In genomic region chr9:96830856-96831359, GRCm38 (mm10) we compare ENCODE assay signal across 21 mouse cellular contexts.
A peak's percentile ranks its signal among the peaks of the same experiment; 100 is the strongest.
DNase-seq lines count a peak whose midpoint lies in the region; ATAC-seq lines count a peak whose summit lies in the region.
"Had no signal": no experiment of that assay in that cellular context is flagged by ENCODE, and none has a peak within 500 bp of the region (broad histone marks: within the 10 kb centered on the region; RNA-seq: fewer than 3 reads in every experiment).

No protein-coding gene starts in this region.

- DNase-seq in cerebellum, adult 9-11 months = peak; percentile 29
- DNase-seq in hindbrain, embryonic 14.5 days (ENCODE audit: low spot score) = peak; percentile 33
- DNase-seq in hindbrain, embryonic 11.5 days (ENCODE audit: low spot score) = no peak
- peak; percentile 52 for DNase-seq in brain, adult 2 months (ENCODE audit: low read depth, low spot score)
- no peak for DNase-seq in adrenal gland, postnatal 14 days
- DNase-seq: adrenal gland, postnatal 36 days; heart, postnatal 14 days; kidney, adult 8-10 months; kidney, postnatal 14 days; left cerebral cortex, postnatal 4 days; liver; right cerebral cortex, postnatal 25 days; thymus, adult 18-20 months; thymus, postnatal 4 days had no signal

- 34% methylated on average over 17 of the region's 17 CpGs for WGBS in hindbrain, embryonic 14.5 days
- 79% methylated on average over 17 of the region's 17 CpGs for WGBS in hindbrain, embryonic 11.5 days
- 29% methylated on average over 17 of the region's 17 CpGs for WGBS in midbrain, embryonic 15.5 days

- H3K4me2 ChIP-seq in hindbrain, embryonic 14.5 days (replicated peaks) = peak overlapping the region; percentile 25; the same call in 1 of the 2 replicates
- no peak overlapping the region for H3K4me2 ChIP-seq in hindbrain, embryonic 11.5 days (replicated peaks; ENCODE audit: low read depth, low read length)
- H3K4me2 ChIP-seq in midbrain, embryonic 15.5 days = peak overlapping the region; percentile 15; the same call in 1 of the 2 replicates
- H3K4me2 ChIP-seq: heart, embryonic 12.5 days; neural tube, embryonic 12.5 days; stomach, embryonic 15.5 days had no signal

- peaks cover 15% of the 10 kb centered on the region for H3K4me1 ChIP-seq in hindbrain, embryonic 14.5 days (replicated peaks; ENCODE audit: control insufficient read depth, insufficient read depth, low read length)
- no peaks in the 10 kb centered on the region for H3K4me1 ChIP-seq in hindbrain, embryonic 11.5 days (replicated peaks; ENCODE audit: control insufficient read depth, insufficient read depth, low read length)
- peaks cover 27% of the 10 kb centered on the region for H3K4me1 ChIP-seq in midbrain, embryonic 15.5 days
- H3K4me1 ChIP-seq: stomach, embryonic 15.5 days had no signal

- H3K9ac ChIP-seq in hindbrain, embryonic 14.5 days = no peak overlapping the region
- H3K9ac ChIP-seq in hindbrain, embryonic 11.5 days (ENCODE audit: low read depth, low read length) = no peak overlapping the region
- no peak overlapping the region for H3K9ac ChIP-seq in midbrain, embryonic 15.5 days
- H3K9ac ChIP-seq: heart, embryonic 12.5 days; neural tube, embryonic 12.5 days; stomach, embryonic 15.5 days had no signal

- H3K9me3 ChIP-seq in hindbrain, embryonic 14.5 days (ENCODE audit: control insufficient read depth, low read length) = no peaks in the 10 kb centered on the region
- H3K9me3 ChIP-seq in hindbrain, embryonic 11.5 days (ENCODE audit: control insufficient read depth, low read length) = no peaks in the 10 kb centered on the region
- no peaks in the 10 kb centered on the region for H3K9me3 ChIP-seq in midbrain, embryonic 15.5 days
- H3K9me3 ChIP-seq: heart, embryonic 12.5 days; neural tube, embryonic 12.5 days; stomach, embryonic 15.5 days had no signal

- H3K27ac ChIP-seq in hindbrain, embryonic 14.5 days = peak overlapping the region; percentile 16; the same call in 1 of the 2 replicates
- no peak overlapping the region for H3K27ac ChIP-seq in hindbrain, embryonic 11.5 days (ENCODE audit: low read depth, low read length)
- H3K27ac ChIP-seq in midbrain, embryonic 15.5 days = peak overlapping the region; percentile 66
- H3K27ac ChIP-seq: neural tube, embryonic 12.5 days; stomach, embryonic 15.5 days had no signal

- peaks cover 7% of the 10 kb centered on the region; the same call in 1 of the 2 replicates for H3K36me3 ChIP-seq in hindbrain, embryonic 14.5 days (replicated peaks; ENCODE audit: control insufficient read depth, insufficient read depth)
- H3K36me3 ChIP-seq in hindbrain, embryonic 11.5 days (ENCODE audit: control insufficient read depth, insufficient read depth, low read length) = no peaks in the 10 kb centered on the region
- H3K36me3 ChIP-seq in midbrain, embryonic 15.5 days (replicated peaks) = no peaks in the 10 kb centered on the region
- H3K36me3 ChIP-seq: stomach, embryonic 15.5 days had no signal

- ATAC-seq in cerebellum, adult (ENCODE audit: insufficient number of reproducible peaks, low FRiP score, low TSS enrichment) = no peak
- ATAC-seq in hindbrain, embryonic 14.5 days (ENCODE audit: low FRiP score) = no peak
- no peak for ATAC-seq in hindbrain, embryonic 11.5 days (ENCODE audit: low FRiP score)
- peak; percentile 38; the same call in 1 of the 2 replicates for ATAC-seq in midbrain, embryonic 15.5 days (replicated peaks)
- ATAC-seq: lung, postnatal 0 days had no signal

- H3K4me3 ChIP-seq in hindbrain, embryonic 14.5 days (replicated peaks; ENCODE audit: low read length) = no peak overlapping the region
- no peak overlapping the region for H3K4me3 ChIP-seq in hindbrain, embryonic 11.5 days (ENCODE audit: low read depth, low read length)
- H3K4me3 ChIP-seq in midbrain, embryonic 15.5 days = no peak overlapping the region
- H3K4me3 ChIP-seq: heart, embryonic 12.5 days; neural tube, embryonic 12.5 days; stomach, embryonic 15.5 days had no signal

- H3K27me3 ChIP-seq in hindbrain, embryonic 14.5 days (ENCODE audit: control insufficient read depth, insufficient read depth, low read length) = no peaks in the 10 kb centered on the region
- no peaks in the 10 kb centered on the region for H3K27me3 ChIP-seq in hindbrain, embryonic 11.5 days (ENCODE audit: control insufficient read depth, insufficient read depth, low read length)
- H3K27me3 ChIP-seq in midbrain, embryonic 15.5 days (replicated peaks) = no peaks in the 10 kb centered on the region
- H3K27me3 ChIP-seq: CH12.LX; heart, embryonic 12.5 days; neural tube, embryonic 12.5 days; stomach, embryonic 15.5 days had no signal

Comparison
In these comparisons a context has a peak if more than half of its experiments do, and no peak if none do; other contexts are left out.
1. DNase-seq: peak in cerebellum, adult 9-11 months (single experiment), hindbrain, embryonic 14.5 days (single experiment) and brain, adult 2 months (single experiment); none in hindbrain, embryonic 11.5 days (single experiment) and adrenal gland, postnatal 14 days (single experiment).